Mouse (Mus musculus): ENCODE results near the gene Cfap161. TPM values are rescaled to one million over a fixed set of nuclear protein-coding genes. Genes with fewer than 3 reads are reported as not detected.

Gene Cfap161
- polyA plus RNA-seq, 1 experiment from 2014 or later, result 0.94 TPM

- ATAC-seq (ENCODE audit: low FRiP score), result no peak
- Histone ChIP-seq H3K27me3 (no peaks in the 10 kb centered on the region), H3K4me1 (peaks cover 4% of the 10 kb centered on the region; the same call in 1 of the 2 replicates), H3K36me3 (no peaks in the 10 kb centered on the region), H3K9me3 (replicated peaks) (no peaks in the 10 kb centered on the region), H3K27ac (no peak overlapping the region), H3K4me3 (no peak overlapping the region), H3K4me2 (replicated peaks) (no peak overlapping the region), H3K9ac (no peak overlapping the region)
- WGBS, result 77% methylated on average over 6 of the region's 6 CpGs
Measured at GRCm38 (mm10) chr7:83736341-83737115, 58.2 kb downstream of the Cfap161 start.

GRCm38 (mm10) chr7:83735108-83735781, 59.4 kb downstream of the Cfap161 start:
- Histone ChIP-seq H3K4me1 (peaks cover 4% of the 10 kb centered on the region; the same call in 1 of the 2 replicates), H3K27ac (no peak overlapping the region), H3K9ac (no peak overlapping the region), H3K36me3 (no peaks in the 10 kb centered on the region), H3K4me2 (replicated peaks) (no peak overlapping the region), H3K27me3 (no peaks in the 10 kb centered on the region), H3K4me3 (no peak overlapping the region), H3K9me3 (replicated peaks) (no peaks in the 10 kb centered on the region)
- 88% methylated on average over 7 of the region's 7 CpGs for WGBS
- no peak for ATAC-seq (ENCODE audit: low FRiP score)

- Histone ChIP-seq H3K4me3 (no peak overlapping the region), H3K27me3 (no peaks in the 10 kb centered on the region), H3K9ac (no peak overlapping the region), H3K4me1 (peaks cover 4% of the 10 kb centered on the region; the same call in 1 of the 2 replicates), H3K27ac (no peak overlapping the region), H3K4me2 (replicated peaks) (no peak overlapping the region), H3K36me3 (no peaks in the 10 kb centered on the region), H3K9me3 (replicated peaks) (no peaks in the 10 kb centered on the region)
- no peak for ATAC-seq (ENCODE audit: low FRiP score)
- WGBS, result 59% methylated on average over 6 of the region's 6 CpGs
Measured at GRCm38 (mm10) chr7:83734671-83735082, 60.0 kb downstream of the Cfap161 start.

- ATAC-seq (ENCODE audit: low FRiP score), result no peak
- no peaks in the 10 kb centered on the region for H3K9me3 ChIP-seq (replicated peaks)
- no peaks in the 10 kb centered on the region for H3K27me3 ChIP-seq
- no peaks in the 10 kb centered on the region for H3K36me3 ChIP-seq
- H3K9ac ChIP-seq, result no peak overlapping the region
- H3K27ac ChIP-seq, result no peak overlapping the region
- no peak overlapping the region for H3K4me2 ChIP-seq (replicated peaks)
- H3K4me3 ChIP-seq, result no peak overlapping the region
- 89% methylated on average over 3 of the region's 3 CpGs for WGBS
- peaks cover 4% of the 10 kb centered on the region; the same call in 1 of the 2 replicates for H3K4me1 ChIP-seq
Measured at GRCm38 (mm10) chr7:83734246-83734645, 60.4 kb downstream of the Cfap161 start.

GRCm38 (mm10) chr7:83732781-83733180, 61.9 kb downstream of the Cfap161 start:
- Histone ChIP-seq H3K4me2 (replicated peaks) (no peak overlapping the region), H3K27ac (no peak overlapping the region), H3K9me3 (replicated peaks) (no peaks in the 10 kb centered on the region), H3K27me3 (no peaks in the 10 kb centered on the region), H3K9ac (no peak overlapping the region), H3K36me3 (no peaks in the 10 kb centered on the region), H3K4me1 (peaks cover 4% of the 10 kb centered on the region; the same call in 1 of the 2 replicates), H3K4me3 (no peak overlapping the region)
- ATAC-seq (ENCODE audit: low FRiP score), result no peak
- 92% methylated on average over 3 of the region's 3 CpGs for WGBS

GRCm38 (mm10) chr7:83731961-83732666, 62.6 kb downstream of the Cfap161 start:
- Histone ChIP-seq H3K36me3 (no peaks in the 10 kb centered on the region), H3K27me3 (no peaks in the 10 kb centered on the region), H3K9me3 (replicated peaks) (no peaks in the 10 kb centered on the region), H3K4me2 (replicated peaks) (no peak overlapping the region), H3K4me3 (no peak overlapping the region), H3K9ac (no peak overlapping the region), H3K27ac (no peak overlapping the region), H3K4me1 (peaks cover 4% of the 10 kb centered on the region; the same call in 1 of the 2 replicates)
- 78% methylated on average over 15 of the region's 15 CpGs for WGBS
- no peak for ATAC-seq (ENCODE audit: low FRiP score)

GRCm38 (mm10) chr7:83731297-83731696, 63.4 kb downstream of the Cfap161 start:
- WGBS, result 84% methylated on average over 6 of the region's 6 CpGs
- Histone ChIP-seq H3K27ac (no peak overlapping the region), H3K9me3 (replicated peaks) (no peaks in the 10 kb centered on the region), H3K4me3 (no peak overlapping the region), H3K36me3 (no peaks in the 10 kb centered on the region), H3K9ac (no peak overlapping the region), H3K4me2 (replicated peaks) (no peak overlapping the region), H3K4me1 (peaks cover 4% of the 10 kb centered on the region; the same call in 1 of the 2 replicates), H3K27me3 (no peaks in the 10 kb centered on the region)
- no peak for ATAC-seq (ENCODE audit: low FRiP score)

GRCm38 (mm10) chr7:83726936-83727632, 67.6 kb downstream of the Cfap161 start:
- ATAC-seq (ENCODE audit: low FRiP score), result no peak
- H3K27ac ChIP-seq, result no peak overlapping the region
- H3K9me3 ChIP-seq (replicated peaks), result no peaks in the 10 kb centered on the region
- no peaks in the 10 kb centered on the region for H3K36me3 ChIP-seq
- 75% methylated on average over 5 of the region's 5 CpGs for WGBS
- H3K4me3 ChIP-seq, result no peak overlapping the region
- no peak overlapping the region for H3K4me2 ChIP-seq (replicated peaks)
- H3K4me1 ChIP-seq, result peaks cover under 1% of the 10 kb centered on the region; the same call in 1 of the 2 replicates
- no peak overlapping the region for H3K9ac ChIP-seq
- H3K27me3 ChIP-seq, result no peaks in the 10 kb centered on the region

- Histone ChIP-seq H3K27me3 (no peaks in the 10 kb centered on the region), H3K9me3 (replicated peaks) (no peaks in the 10 kb centered on the region), H3K4me3 (no peak overlapping the region), H3K4me1 (no peaks in the 10 kb centered on the region), H3K36me3 (no peaks in the 10 kb centered on the region), H3K27ac (no peak overlapping the region), H3K4me2 (replicated peaks) (no peak overlapping the region), H3K9ac (no peak overlapping the region)
- ATAC-seq (ENCODE audit: low FRiP score), result no peak
Measured at GRCm38 (mm10) chr7:83725801-83726200, 68.9 kb downstream of the Cfap161 start.

GRCm38 (mm10) chr7:83724541-83724940, 70.1 kb downstream of the Cfap161 start:
- H3K4me1 ChIP-seq, result no peaks in the 10 kb centered on the region
- no peak overlapping the region for H3K4me2 ChIP-seq (replicated peaks)
- 59% methylated on average over 2 of the region's 2 CpGs for WGBS
- H3K9ac ChIP-seq, result no peak overlapping the region
- H3K36me3 ChIP-seq, result no peaks in the 10 kb centered on the region
- H3K27me3 ChIP-seq, result no peaks in the 10 kb centered on the region
- no peak overlapping the region for H3K27ac ChIP-seq
- no peaks in the 10 kb centered on the region for H3K9me3 ChIP-seq (replicated peaks)
- H3K4me3 ChIP-seq, result no peak overlapping the region
- ATAC-seq (ENCODE audit: low FRiP score), result no peak

Measured in hindbrain, embryonic 12.5 days (tissue).